Mouse (Mus musculus) embryonic facial prominence, embryonic 10.5 days (tissue): ENCODE data around the gene Retreg1. TPM values are rescaled to one million over a fixed set of nuclear protein-coding genes. Genes with fewer than 3 reads are reported as not detected.

Source experiments
- DNase-seq: peaks from one replicate; pipeline ENCODE4 v3.0.0-alpha.2; 2017; ENCODE audit warnings: low spot score
- H3K27ac ChIP-seq: fragments of 300-500 bp; sonication (generic); replicated peaks from 2 replicates; pipeline ENCODE4 v1.5.1; 2016; ENCODE audit warnings: mild to moderate bottlenecking
- H3K27me3 ChIP-seq: fragments of 300-500 bp; sonication (generic); replicated peaks from 2 replicates; pipeline ENCODE4 v1.6.1; 2016; ENCODE audit warnings: low read depth, mild to moderate bottlenecking; ENCODE audit not compliant: poor library complexity, severe bottlenecking
- H3K36me3 ChIP-seq: fragments of 300-500 bp; sonication (generic); replicated peaks from 2 replicates; pipeline ENCODE4 v1.6.1; 2016; ENCODE audit warnings: mild to moderate bottlenecking, moderate library complexity
- H3K4me1 ChIP-seq: fragments of 300-500 bp; sonication (generic); 2 replicates; pipeline ENCODE4 v1.6.1; 2016
- H3K4me3 ChIP-seq: fragments of 300-500 bp; sonication (generic); 2 replicates; pipeline ENCODE4 v1.5.1; 2016; ENCODE audit warnings: mild to moderate bottlenecking, moderate library complexity
- H3K9me3 ChIP-seq: fragments of 300-500 bp; sonication (generic); 2 replicates; pipeline ENCODE4 v1.6.1; 2016; ENCODE audit warnings: mild to moderate bottlenecking
- WGBS: fragments of 180-500 bp; shearing (Covaris S2); methylation state at CpG from one replicate; pipeline ENCODE4 v1.1.7; 2016; 5-methylcytosine and 5-hydroxymethylcytosine counted together
- polyA plus RNA-seq: library from polyadenylated mRNA; unstranded; fragments of >200 nt; fragmentation: Nextera tagmentation; extraction: Ambion mirVana; gene quantifications from 2 replicates; pipeline ENCODE4 v1.2.1, GENCODE M21; 2016

The Retreg1 gene
- polyA plus RNA-seq, 1 experiment from 2014 or later: 2.5 TPM

DNA sequence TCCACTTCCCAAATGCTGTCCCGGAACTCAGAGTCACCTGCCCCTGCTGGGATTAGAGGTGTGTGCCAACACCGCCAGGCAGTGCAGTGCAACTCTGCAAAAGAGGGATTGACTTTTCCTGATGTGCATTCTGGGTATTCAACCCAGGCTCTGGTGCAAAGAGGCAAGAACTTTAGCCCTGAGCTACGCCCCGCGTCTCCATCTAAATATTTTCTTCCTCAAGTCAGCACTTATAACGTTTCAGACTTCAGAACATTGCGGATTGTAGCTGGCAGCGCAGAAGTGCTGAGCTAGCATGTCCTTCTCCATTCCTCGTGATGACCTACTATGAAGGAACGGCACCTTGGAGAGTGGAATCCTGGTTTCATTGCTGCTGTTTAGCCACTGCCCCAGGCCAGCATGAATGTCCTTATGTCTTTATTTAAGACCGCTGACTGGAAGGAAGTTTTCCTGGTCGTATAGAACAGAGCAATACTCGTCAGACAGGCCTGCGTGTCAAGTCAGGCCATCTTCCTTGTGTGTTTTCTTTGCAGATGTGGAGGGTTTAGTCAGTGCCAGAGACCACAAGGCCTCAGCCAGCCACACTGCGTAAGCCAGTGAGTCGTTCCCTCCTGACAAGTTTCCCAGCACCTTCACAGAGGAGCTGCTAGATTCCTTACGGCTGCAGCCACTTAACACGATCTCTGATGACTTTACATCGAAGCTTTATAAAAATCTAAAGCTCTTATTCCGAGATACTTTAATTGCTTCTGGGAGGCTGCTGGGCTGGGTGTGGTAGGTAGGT, 34.1 kb upstream of the Retreg1 start:
- H3K27ac ChIP-seq: no peak overlapping the region
- no peak overlapping the region for H3K4me3 ChIP-seq
- WGBS: 94% methylated on average over 20 of the region's 20 CpGs
- no peak for DNase-seq
- no peaks in the 10 kb centered on the region for H3K9me3 ChIP-seq
- H3K36me3 ChIP-seq: peaks cover 100% of the 10 kb centered on the region
- no peaks in the 10 kb centered on the region for H3K27me3 ChIP-seq
- no peaks in the 10 kb centered on the region for H3K4me1 ChIP-seq

DNA sequence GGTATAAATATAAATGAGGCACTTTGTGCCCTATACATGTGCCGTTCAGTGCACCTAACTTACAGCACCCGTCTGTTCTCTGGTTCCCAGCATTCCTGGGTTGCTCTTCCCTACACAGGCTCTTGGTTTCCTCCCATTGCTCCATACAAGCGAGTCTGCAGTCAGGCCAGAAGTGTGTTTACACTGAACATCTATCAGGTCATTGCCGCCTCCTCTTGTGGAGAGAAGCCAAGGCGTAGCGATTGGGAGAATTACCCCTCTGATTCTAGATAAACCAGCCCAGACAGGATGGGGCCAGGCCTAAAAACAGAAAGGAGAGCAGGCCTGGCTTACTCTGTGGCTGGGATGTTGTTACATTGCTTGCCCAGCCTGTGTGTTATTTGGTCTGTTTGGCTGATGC, 33.3 kb upstream of the Retreg1 start:
- WGBS: 95% methylated on average over 6 of the region's 6 CpGs
- Histone ChIP-seq H3K4me3 (no peak overlapping the region), H3K36me3 (peaks cover 100% of the 10 kb centered on the region), H3K27ac (no peak overlapping the region), H3K27me3 (no peaks in the 10 kb centered on the region), H3K9me3 (0 out of 2 replicates have a peak, but pooled peaks cover 1% of the 10 kb centered on the region), H3K4me1 (no peaks in the 10 kb centered on the region)
- no peak for DNase-seq

DNA sequence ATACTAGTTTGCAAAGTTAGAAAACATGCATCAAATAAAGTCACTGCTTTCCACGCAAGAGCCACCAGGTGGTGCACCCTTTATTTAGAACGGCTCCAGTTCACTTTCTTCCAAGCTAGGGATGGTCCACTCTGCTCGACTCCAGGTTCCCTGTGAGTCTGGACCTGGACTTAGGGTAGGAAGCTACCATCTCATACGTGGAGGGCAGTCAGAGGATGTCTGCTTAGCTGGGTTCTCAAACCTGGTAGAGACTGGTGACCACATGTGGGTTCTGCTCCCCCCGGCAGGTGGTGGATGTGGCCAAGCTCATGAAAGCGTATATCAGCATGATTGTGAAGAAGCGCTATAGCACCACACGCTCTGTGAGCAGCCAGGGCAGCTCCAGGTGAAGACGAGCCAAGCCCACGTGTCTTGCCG, 31.1 kb upstream of the Retreg1 start:
- no peak overlapping the region for H3K4me3 ChIP-seq
- no peaks in the 10 kb centered on the region for H3K4me1 ChIP-seq
- WGBS: 90% methylated on average over 11 of the region's 11 CpGs
- no peaks in the 10 kb centered on the region for H3K27me3 ChIP-seq
- no peak for DNase-seq
- H3K9me3 ChIP-seq: 0 out of 2 replicates have a peak, but pooled peaks cover 5% of the 10 kb centered on the region
- no peak overlapping the region for H3K27ac ChIP-seq
- H3K36me3 ChIP-seq: peaks cover 95% of the 10 kb centered on the region

DNA sequence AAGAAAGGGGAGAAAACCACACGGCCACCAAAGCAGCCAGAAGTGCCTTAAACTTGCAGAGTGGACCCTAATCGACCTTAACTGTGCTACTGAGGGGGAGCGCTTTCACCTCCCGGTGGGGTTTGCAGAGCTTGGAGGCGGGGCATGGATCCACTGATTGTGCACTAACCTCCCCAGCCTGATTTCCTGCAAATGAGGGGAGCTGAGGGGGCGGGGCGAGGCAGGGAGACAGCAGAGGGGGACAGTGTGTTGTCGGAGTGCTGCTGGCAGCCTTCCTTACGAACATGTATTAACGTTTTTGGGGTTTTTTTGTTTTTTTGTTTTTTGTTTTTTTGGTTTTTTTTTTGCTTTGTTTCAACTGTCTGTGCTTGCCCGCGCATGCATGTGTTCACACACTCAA, 30.5 kb upstream of the Retreg1 start:
- DNase-seq: no peak
- Histone ChIP-seq H3K27ac (no peak overlapping the region), H3K4me1 (no peaks in the 10 kb centered on the region), H3K36me3 (peaks cover 89% of the 10 kb centered on the region), H3K9me3 (0 out of 2 replicates have a peak, but pooled peaks cover 5% of the 10 kb centered on the region), H3K27me3 (no peaks in the 10 kb centered on the region), H3K4me3 (no peak overlapping the region)
- WGBS: 80% methylated on average over 12 of the region's 12 CpGs

DNA sequence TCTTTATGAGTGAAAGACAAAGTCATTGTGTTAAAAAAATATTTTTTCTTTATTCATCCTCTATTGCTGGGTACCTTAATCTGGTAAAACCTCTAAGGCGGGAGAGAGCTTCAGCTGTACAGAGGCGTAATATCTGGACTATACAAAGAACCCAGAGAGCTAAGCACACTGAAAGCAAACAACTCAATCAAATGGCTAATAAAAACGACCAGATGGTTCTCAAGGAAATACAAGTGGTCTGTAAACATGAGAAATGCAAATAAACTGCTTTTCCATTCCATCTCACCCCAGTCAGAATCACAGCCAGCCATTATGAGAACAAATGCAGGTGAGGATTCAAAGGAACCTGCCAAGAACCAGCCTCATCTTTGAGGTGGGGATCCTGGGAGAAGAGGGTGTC, 28.4 kb upstream of the Retreg1 start:
- Histone ChIP-seq H3K27me3 (no peaks in the 10 kb centered on the region), H3K4me1 (no peaks in the 10 kb centered on the region), H3K9me3 (0 out of 2 replicates have a peak, but pooled peaks cover 5% of the 10 kb centered on the region), H3K27ac (no peak overlapping the region), H3K4me3 (no peak overlapping the region), H3K36me3 (peaks cover 69% of the 10 kb centered on the region)
- no peak for DNase-seq
- WGBS: 90% methylated on average over 3 of the region's 3 CpGs

- H3K4me3 ChIP-seq: no peak overlapping the region
- no peak overlapping the region for H3K27ac ChIP-seq
- H3K4me1 ChIP-seq: no peaks in the 10 kb centered on the region
- DNase-seq: no peak
- 0 out of 2 replicates have a peak, but pooled peaks cover 5% of the 10 kb centered on the region for H3K9me3 ChIP-seq
- H3K36me3 ChIP-seq: peaks cover 42% of the 10 kb centered on the region
- 94% methylated on average over 2 of the region's 2 CpGs for WGBS
- H3K27me3 ChIP-seq: no peaks in the 10 kb centered on the region
These were observed 25.8 kb upstream of the Retreg1 start for GRCm38 (mm10) chr15:25817191-25817590.

GRCm38 (mm10) chr15:25821981-25822380, 21.0 kb upstream of the Retreg1 start:
- Histone ChIP-seq H3K4me3 (no peak overlapping the region), H3K27ac (no peak overlapping the region), H3K9me3 (no peaks in the 10 kb centered on the region), H3K36me3 (no peaks in the 10 kb centered on the region), H3K27me3 (no peaks in the 10 kb centered on the region), H3K4me1 (no peaks in the 10 kb centered on the region)
- DNase-seq: no peak

GRCm38 (mm10) chr15:25822656-25823055, 20.3 kb upstream of the Retreg1 start:
- Histone ChIP-seq H3K27ac (no peak overlapping the region), H3K36me3 (no peaks in the 10 kb centered on the region), H3K27me3 (no peaks in the 10 kb centered on the region), H3K4me1 (no peaks in the 10 kb centered on the region), H3K9me3 (no peaks in the 10 kb centered on the region), H3K4me3 (no peak overlapping the region)
- 60% methylated on average over 3 of the region's 3 CpGs for WGBS
- no peak for DNase-seq

- DNase-seq: no peak
- Histone ChIP-seq H3K9me3 (no peaks in the 10 kb centered on the region), H3K4me1 (no peaks in the 10 kb centered on the region), H3K4me3 (no peak overlapping the region), H3K27ac (no peak overlapping the region), H3K27me3 (no peaks in the 10 kb centered on the region), H3K36me3 (no peaks in the 10 kb centered on the region)
- WGBS: 90% methylated on average over 8 of the region's 8 CpGs
These were observed 16.4 kb upstream of the Retreg1 start for GRCm38 (mm10) chr15:25826531-25826961.

GRCm38 (mm10) chr15:25828464-25828863, 14.5 kb upstream of the Retreg1 start:
- Histone ChIP-seq H3K27me3 (no peaks in the 10 kb centered on the region), H3K4me1 (no peaks in the 10 kb centered on the region), H3K9me3 (no peaks in the 10 kb centered on the region), H3K36me3 (no peaks in the 10 kb centered on the region), H3K27ac (no peak overlapping the region), H3K4me3 (no peak overlapping the region)
- WGBS: 84% methylated on average over 10 of the region's 10 CpGs
- no peak for DNase-seq

DNA sequence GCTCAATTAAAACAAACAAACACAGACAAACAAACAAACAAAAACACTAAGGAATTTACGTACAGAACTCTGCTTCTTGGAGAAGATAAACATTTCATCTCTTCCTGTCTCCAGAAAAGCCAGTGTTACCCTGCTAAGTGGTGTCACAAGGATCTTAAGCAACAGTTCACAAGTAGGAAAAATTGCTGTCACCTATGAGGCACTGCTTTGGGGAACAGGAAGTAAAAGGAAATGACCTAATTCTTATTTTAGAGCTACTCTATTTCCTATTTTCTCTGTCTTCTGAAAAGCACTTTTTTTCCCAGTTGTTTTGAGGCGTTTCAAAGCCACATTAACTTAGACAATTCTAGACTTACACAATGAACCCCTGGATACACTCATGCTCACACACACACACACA, 12.6 kb upstream of the Retreg1 start:
- Histone ChIP-seq H3K27ac (no peak overlapping the region), H3K36me3 (no peaks in the 10 kb centered on the region), H3K4me3 (no peak overlapping the region), H3K27me3 (no peaks in the 10 kb centered on the region), H3K9me3 (no peaks in the 10 kb centered on the region), H3K4me1 (no peaks in the 10 kb centered on the region)
- DNase-seq: no peak
- WGBS: 69% methylated on average over 2 of the region's 2 CpGs

- no peaks in the 10 kb centered on the region for H3K4me1 ChIP-seq
- no peaks in the 10 kb centered on the region for H3K36me3 ChIP-seq
- no peaks in the 10 kb centered on the region for H3K27me3 ChIP-seq
- DNase-seq: no peak
- no peak overlapping the region for H3K27ac ChIP-seq
- 84% methylated on average over 2 of the region's 2 CpGs for WGBS
- H3K9me3 ChIP-seq: peaks cover 6% of the 10 kb centered on the region
- no peak overlapping the region for H3K4me3 ChIP-seq
These were observed 8.7 kb upstream of the Retreg1 start for GRCm38 (mm10) chr15:25834282-25834681.

GRCm38 (mm10) chr15:25834920-25835674, 7.9 kb upstream of the Retreg1 start:
- H3K36me3 ChIP-seq: no peaks in the 10 kb centered on the region
- no peak for DNase-seq
- no peak overlapping the region for H3K27ac ChIP-seq
- peaks cover 6% of the 10 kb centered on the region for H3K9me3 ChIP-seq
- 87% methylated on average over 17 of the region's 17 CpGs for WGBS
- H3K4me1 ChIP-seq: no peaks in the 10 kb centered on the region
- no peak overlapping the region for H3K4me3 ChIP-seq
- H3K27me3 ChIP-seq: no peaks in the 10 kb centered on the region
